Mouse (Mus musculus): Measurements from ENCODE around the gene 2010111I01Rik.
A peak's percentile ranks its signal among the peaks of the same experiment; 100 is the strongest.
"Not testable (repeated sequence)": the region's sequence is repeated elsewhere in the genome, so short reads cannot be mapped to it uniquely, and the experiment has no call there.

2010111I01Rik gene

DNA sequence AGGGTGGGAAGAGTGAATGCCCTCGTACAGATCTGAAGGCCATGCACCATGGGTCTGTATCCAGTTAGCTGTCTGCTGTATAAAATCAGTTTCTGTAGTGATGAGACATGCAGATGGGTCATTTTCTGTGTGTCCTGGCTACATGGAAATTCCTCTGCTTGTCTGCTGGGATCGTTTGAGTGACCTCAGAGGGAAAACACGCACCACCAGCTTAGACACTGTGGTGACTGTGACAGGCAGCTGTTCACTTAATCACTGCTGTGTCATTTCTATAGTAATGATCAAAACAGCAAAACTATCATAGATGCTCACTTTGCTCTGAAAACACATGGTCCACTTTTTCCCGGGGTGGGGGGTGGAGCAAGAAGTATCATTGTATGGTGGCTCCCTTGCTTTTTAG is 241.1 kb downstream of the 2010111I01Rik start:
- DNase-seq (ENCODE audit: low spot score) = no peak

DNA sequence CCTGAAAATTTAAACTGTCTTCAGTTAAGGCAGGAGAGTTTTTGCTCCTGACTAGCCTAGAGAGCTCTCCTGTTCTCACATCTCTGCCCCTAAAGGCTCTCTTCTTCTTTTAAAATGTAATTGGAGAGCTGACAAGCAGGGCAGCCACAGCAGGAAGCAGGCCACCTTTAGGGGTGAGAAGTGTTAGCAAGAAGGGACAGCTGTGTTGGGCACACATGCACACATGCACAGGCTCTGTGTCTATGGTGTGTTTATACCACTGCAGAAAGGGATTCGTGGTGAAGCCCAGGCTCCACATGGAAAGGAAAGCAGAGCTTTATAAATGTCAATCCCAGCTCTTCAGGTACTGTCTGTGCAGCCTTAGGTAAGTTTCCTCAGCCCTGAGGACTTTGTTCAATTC is 241.7 kb downstream of the 2010111I01Rik start:
- no peak for DNase-seq (ENCODE audit: low spot score)

DNA sequence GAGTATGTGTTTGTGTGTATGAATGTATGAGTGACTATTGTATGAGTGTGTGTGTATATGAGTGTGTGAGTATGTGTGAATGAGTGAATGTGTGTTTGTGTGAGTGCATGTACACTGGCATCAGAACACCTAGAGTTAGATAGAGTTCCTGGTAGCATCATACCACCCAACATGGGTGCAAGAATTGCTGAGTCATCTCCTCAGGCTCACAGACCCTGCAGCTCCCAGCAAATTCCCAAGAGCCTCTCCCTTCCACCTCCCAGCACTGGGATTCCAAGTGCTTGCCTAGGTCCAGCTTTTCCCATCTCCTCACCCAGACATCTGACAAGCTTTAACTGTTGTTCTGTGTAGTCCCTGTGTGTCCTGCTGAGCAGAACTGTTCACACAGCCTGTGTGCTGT is 251.8 kb downstream of the 2010111I01Rik start:
- DNase-seq (ENCODE audit: low spot score) = no peak

DNA sequence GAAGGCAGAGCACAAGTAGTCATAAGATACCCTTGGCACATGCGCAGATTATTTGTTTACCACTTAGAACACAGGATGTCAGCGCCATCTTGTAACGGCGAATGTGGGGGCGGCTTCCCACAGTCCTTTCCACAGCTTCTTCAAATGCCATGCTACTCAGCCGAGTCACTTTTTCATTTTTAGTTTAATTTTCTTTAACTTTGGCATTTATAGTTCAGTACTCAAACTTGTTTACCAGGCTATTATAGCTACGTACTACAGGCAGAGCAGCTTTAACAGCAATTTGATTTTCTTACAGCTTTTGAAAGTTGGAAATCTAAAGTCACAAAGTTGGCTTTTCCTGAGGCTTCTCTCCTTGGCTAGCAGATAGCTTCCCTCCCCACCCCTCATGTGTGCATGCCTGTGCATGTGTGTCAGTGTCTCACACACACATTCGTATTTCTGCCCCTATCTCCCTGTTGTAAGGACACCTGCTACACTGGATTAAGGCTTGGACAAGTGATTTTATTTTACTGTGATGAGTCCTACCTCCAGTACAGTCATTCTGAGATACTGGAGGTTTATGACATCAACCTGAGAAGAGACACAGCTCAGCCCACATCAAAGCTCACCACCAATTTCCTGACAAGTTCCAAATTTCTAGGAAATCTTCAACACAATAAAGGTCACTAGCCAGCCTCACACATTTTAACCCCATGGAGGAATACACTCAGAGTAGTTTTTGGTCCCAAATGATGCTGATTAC is 258.5 kb downstream of the 2010111I01Rik start:
- no peak for DNase-seq (ENCODE audit: low spot score)

DNA sequence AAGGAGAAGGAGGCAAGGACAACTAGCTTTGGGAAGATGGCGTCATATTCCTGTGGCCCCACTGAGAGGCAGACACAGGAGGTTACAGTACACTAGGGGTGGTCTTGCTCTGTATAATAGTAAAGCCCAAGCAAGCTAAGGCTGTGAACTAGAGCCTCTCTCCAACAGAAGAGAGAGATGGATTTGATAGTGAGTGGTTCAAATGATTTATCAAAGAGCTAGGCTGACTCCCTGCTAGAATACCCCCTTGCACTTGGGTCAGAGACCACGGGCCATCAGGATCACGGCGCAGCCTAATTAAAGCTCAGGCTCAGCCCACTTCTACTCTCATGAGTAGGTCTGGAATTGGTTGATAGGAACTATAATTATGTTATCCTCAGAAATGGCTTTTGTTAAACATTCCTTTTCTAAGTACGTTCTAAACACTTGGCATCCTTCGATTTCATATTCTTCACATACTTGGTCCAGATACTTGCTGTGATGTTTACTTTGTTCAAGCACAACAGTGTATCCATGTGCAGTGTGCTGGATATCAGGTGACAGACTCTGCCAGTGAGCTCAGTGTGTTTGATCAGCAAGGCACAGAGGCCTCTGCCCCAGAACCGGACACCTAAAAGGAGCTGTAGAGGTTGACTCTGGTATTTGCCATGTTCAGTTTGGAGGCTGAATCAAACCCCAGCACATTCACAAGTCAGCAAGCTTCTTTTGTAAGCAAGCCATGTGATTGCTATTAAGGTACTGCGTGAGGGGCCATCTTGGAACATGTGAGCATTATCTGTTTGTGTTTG is 261.3 kb downstream of the 2010111I01Rik start:
- DNase-seq (ENCODE audit: low spot score) = no peak

DNA sequence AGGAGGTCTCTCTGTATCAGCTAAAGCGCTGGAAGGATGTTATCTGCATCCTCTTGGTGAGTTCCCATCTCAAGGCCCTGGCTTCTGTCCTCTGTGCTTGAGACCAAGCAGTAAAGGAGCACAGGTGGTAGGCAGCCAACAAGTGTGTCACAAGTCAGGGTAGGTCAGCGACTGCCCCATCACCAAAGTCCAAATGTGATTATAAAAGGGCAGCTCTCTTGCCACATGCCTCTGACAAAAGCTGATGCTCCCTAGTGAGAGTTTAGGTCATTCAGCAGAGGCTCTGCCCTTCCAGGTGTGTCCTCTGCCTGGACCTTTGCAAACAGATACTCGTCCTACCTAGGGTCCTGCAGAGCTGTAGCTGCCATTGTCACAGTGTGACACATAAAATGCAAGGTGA is 263.1 kb downstream of the 2010111I01Rik start:
- no peak for DNase-seq (ENCODE audit: low spot score)

DNA sequence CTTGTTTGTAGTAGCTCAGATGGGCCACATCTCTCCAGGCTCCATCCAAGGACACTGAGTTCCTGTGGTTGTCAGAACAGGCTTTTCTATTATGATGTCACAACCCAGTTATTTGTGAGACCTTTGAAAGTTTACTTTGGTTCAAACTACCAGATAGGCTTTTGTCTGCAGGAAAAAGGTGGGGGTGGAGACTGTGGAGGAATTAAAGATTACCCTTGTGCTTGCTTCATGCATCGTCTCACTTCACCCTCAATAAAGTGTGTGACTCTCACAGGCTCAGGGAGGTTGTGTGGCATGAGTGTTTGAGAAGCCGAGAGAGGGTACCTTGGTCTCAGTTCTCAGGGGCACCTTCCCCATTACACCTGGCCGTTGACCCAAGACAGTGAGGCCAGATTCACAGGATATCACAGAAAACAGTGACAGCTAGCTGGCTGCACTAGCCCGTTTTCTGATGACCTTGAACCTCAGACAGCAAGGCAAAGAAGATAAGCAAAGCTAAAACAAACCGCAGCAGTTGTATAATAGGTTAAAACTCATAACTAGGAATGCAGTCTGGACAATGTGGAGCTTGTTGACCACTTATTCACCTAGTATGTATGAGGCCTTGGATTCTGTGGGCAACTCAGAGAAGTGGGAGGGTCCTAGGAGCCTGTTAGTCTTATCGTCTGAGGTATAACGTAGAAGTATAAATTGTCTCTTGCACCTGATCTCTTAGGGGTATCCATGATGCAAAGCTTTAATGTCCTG is 266.4 kb downstream of the 2010111I01Rik start:
- no peak for DNase-seq (ENCODE audit: low spot score)

DNA sequence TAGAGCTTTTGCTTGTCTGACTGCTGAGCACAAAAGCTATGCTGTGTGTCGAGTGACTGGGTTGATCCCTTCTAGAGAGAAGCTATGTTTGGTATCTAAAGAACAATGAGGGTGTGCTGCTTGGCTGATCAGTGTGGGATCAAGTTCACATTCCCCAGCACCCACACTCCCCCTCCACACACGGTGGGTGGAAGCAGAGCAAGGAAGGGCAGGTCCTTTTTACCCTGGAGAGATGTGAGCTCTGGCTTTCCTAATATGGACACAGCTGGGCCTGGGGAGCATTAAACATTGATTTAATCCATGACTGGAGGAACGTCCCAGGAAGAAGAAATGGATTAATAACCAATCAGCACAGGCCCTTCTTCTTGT is 267.0 kb downstream of the 2010111I01Rik start:
- DNase-seq (ENCODE audit: low spot score) = no peak

DNA sequence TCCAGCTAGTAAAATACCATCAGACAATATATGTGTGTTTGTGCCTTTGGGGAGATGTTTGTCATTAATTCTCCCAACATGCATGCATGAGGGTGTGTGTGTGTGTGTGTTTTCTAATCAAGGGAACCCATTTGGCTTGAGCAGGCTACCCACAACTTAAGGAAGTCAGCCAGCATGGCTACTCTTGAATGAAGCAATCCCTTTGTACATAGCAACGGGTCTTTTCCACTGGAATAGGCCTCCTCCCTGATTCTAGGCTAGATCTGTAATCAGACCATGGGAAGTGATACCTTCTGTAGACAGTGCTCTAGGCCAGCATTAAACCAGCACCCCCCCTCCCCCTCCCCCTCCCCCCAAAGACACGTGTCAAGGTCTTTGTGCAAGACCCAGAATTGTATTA is 267.9 kb downstream of the 2010111I01Rik start:
- DNase-seq (ENCODE audit: low spot score) = no peak

DNA sequence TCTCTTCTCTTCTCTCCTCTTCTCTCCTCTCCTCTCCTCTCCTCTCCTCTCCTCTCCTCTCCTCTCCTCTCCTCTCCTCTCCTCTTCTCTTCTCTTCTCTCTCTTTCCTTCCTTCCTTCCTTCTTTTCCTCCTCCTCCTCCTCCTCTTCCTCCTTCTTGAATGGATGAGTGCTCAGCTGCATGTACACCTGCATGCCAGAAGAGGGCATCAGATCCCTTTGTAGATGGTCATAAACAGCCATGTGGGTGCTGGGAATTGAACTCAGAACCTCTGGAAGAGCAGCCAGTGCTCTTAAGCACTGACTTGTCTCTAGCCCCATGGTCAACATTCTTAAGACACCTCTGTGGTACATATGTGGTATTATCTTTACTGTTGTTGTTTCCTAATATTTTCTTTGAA is 269.8 kb downstream of the 2010111I01Rik start:
- not testable (repeated sequence) for DNase-seq (ENCODE audit: low spot score)

DNA sequence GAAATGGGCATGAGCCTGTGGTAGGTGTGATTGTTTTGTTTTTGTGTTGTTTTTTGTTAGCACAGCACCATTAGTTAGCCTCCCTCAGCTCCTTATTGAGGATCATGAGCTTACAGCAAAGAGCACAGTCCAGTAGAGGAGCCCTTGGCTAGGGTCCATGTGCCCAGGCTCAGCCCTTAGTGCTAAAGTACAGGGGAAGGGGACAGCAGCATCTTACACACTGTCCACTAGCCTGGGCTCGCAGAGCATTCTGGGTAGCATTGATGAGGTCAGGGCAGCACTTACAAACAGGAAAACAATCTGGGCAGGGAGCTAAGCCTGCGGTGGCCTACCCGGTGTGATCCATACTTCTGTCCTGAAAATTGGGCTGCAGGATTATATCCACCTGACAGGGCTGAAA is 270.9 kb downstream of the 2010111I01Rik start:
- DNase-seq (ENCODE audit: low spot score) = no peak

DNA sequence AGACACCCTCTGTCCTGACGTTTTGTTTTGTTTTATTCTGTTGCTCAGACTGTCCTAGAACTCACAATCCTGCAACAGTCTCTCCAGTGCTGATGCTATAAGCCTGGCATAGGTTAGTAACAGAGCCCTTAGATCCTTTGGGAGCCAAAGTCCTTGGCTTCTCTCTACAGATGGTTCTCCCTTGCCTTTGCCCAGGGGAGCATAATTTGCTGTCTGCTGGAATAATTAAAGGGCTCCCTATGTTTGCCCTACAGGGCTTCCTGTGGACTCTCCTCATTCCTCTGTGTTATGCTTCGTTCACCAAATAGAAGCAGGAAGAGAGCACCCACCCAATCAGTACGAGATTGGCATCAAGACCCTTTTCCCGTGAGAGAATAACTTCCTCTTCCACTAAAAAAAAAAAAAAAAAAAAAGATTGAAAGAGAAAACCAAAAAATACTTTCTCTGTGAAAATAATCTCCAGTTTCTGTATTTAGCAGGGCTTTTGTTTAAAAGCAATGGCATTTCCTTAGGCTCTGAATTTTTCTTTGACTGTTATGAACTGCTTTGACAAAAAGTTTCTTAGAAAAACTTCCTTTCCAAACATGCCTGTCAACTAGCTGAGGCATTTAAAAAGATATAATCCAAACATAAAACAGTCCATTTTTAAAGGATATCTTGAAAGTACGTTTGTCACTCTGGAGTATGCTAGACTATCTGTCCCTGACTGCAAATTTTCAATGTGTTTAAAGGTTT is 271.6 kb downstream of the 2010111I01Rik start:
- DNase-seq (ENCODE audit: low spot score) = no peak

DNA sequence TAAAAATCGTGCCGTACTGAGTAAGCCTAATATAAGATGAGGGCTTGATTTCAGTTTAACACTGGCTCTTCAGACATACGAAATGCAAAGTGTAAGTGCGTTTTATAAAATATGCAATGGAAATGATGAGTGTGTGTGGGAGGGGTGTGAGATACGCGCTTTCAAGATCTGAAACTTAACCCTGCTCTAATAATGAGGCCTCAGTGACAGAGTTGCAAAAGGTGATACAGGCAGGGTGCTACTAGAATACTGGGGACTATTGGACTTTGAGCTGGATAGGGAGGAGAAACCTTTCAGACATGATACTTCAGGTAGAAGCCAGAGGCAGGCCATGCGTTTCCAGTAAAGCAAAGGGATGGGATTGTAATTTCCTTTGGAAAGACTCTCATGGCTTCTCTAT is 273.4 kb downstream of the 2010111I01Rik start:
- no peak for DNase-seq (ENCODE audit: low spot score)

DNA sequence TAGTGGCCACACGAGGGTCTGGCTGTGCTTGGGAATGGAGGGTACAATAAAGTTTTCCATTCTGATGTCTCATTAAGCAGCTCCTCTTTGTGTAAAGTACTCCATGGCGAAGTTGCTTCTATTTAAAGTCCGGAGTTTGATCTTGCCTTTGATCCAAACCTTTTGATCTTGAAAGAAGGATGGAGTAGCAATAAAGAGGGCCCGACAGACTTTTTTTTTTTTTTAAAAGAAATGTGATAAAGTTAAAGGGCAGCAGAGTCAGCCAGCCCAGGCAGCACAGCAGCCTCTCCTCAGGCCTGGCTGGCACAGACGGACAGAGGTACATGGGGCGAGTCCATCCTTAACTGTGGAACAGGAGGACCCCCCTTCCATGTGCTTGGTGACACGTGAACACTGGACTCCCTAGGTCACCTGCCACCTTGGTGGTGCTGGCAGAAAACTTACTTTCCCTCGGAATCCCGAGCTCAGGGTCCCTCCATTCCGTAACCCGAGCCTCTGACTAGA is 274.7 kb downstream of the 2010111I01Rik start:
- DNase-seq (ENCODE audit: low spot score) = no peak

DNA sequence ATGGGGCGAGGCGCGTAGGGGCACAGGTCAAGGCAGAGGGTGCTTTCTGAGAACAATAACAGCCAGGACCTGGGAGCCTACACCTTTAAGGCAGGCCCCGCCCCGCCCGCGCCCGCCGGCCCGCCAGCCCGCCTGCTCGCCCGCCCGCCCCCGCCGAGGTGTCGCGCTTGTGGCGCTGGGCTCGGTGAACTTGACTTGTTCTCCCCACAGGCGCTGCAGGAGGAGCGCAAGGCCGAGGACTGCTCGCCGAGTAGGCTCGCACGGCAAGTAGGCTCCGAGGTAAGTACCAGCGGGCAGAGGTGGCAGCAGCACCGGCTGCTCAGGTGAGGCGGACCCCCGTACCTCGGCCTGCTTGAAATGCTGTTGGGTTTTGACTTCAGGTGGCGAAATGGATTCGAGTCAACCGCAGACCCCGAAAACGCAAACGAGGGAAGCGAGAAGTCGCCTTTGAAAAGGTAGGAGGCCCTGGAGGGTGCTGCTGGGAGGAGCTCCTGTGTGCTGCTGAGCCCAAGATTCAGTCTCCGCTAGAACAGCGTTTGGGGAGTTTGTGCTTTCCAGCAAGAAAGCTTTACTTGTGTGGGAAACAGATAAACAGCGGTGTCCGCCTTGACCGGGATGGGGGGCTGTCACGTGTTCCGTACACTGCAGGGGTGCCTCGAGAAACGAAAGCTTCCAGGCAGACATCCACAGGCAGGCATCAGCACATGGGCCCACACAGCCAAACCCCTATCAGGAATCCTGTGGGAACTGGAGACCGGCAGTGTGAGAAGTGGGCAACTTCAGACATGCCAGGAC is 275.4 kb downstream of the 2010111I01Rik start:
- DNase-seq (ENCODE audit: low spot score) = peak; percentile 64

DNA sequence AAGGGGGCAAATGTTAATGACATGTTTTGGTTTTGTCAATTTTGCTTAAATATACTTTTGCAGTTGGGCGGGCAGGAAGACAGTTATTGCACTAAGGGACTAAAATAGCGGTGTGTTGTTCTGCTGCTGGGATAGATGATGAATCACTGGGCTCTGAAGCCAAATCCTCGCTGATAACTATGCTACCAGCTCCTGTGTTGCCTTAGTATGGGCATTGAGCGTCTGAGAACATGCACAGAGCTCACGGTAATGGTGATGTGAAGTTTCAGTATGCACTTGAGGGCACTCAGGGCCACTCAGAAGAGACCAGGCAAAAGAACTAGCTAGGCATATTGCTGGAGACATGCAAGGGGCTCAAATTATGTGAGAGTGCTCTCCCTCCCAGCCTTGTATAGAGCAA is 276.1 kb downstream of the 2010111I01Rik start:
- no peak for DNase-seq (ENCODE audit: low spot score)

DNA sequence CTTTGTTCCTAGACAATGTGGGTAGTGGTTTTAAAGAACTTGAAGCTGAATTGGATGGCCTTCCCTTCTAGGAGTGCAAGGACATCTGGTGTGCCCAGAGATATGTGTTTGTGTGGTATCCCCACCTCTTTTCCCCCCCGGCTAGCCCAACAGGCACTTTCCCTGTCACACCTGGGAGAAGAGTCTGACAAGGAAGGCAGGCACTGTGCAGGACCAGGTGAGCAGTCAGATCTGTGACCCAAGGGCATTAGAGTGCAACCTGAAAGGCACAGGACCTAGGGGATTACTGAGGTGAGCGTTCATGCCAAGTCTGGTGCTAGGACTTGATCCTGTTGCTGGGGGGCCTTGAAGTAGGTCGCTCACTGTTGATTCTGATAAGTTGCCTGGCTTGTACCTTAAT is 277.0 kb downstream of the 2010111I01Rik start:
- DNase-seq (ENCODE audit: low spot score) = no peak

DNA sequence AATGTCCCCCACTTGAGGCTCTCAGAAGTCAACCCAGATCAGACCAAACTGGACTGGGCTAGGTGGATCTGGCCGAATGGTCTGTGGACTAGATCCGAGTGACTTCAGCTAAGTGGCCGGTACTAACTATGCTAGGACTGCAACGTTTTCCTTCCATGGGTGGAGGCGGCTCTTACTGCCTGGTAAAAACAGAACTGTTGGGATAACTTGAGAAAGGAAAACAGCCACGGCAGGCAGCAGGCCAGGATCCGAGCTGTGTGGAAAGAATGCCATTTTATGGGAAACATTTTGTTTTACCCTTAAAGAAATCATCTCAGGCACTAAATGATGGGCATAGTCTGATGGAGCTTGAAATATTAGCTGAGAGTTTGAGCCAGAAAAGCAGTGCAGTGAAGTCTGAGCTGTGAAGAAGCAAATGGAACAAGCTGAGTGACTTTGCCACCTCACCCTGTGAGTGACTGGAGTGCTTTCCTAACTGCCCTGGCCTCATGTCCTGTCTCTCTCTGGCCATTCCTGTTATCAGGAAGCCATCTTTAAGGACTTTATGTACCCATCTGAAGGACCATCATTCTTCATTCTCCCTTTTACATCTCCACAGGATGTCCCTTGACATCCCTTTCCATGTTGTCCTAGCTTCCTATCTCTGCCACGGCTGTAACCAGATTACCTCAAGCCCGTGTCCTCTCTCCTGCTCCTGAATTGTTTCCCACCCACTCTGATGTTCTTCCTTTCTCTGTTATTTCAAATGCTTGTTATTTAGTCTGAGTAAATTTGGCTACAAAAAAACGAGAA is 277.9 kb downstream of the 2010111I01Rik start:
- no peak for DNase-seq (ENCODE audit: low spot score)

DNA sequence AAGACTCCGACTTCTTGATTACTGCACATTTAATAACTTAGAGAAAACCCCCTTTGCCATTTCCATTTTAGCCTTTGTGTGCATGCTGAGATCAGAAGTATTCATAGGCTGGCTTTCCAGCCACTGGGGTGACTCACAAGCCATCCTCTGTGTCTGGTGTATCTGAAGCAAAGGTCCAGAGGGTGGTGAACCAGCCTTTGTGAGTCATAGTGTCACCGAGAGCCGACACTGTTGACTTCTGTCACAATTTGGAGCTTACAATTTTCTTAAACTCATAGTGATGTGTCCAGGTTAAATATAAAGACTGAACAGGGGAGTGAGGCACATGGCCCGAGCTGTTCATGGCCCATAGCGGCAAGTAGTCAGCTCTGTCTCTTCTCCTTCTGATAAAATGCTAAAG is 278.9 kb downstream of the 2010111I01Rik start:
- DNase-seq (ENCODE audit: low spot score) = no peak

DNA sequence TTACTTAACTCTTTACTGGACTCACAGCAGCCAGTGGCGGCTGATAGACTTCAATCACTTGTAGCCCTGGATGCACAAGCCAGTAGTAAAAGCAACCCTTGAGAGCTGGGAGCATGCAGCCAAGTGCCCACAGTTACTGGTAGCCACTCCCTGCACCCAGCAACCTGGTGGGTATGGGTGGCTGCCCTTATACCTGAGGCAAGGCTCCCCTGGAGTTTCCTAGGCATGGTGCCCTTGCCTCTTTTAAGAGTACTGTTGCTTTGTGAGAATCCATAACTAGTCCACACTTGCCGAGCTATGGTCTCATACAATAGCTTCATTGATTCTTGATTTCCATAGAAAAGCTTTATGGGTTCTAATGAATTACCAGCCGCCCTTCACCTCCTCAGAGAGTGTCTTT is 279.7 kb downstream of the 2010111I01Rik start:
- DNase-seq (ENCODE audit: low spot score) = no peak

Data from urinary bladder, postnatal 10 days (tissue).